Mouse (Mus musculus) liver, embryonic 14.5 days (tissue): ENCODE data around the gene Pramel6. TPM values are rescaled to one million over a fixed set of nuclear protein-coding genes. Genes with fewer than 3 reads are reported as not detected.
"Not testable (repeated sequence)": the region's sequence is repeated elsewhere in the genome, so short reads cannot be mapped to it uniquely, and the experiment has no call there.

Experiments
- ATAC-seq: fragments of 200-750 bp; cut with Nextera tagmentation; 2 replicates; pipeline ENCODE4 v1.8.0; 2017; ENCODE audit warnings: moderate number of reproducible peaks, mild to moderate bottlenecking, moderate library complexity; ENCODE audit not compliant: insufficient read depth
- DNase-seq, 3 experiments: peaks; one replicate each; pipeline ENCODE4 v3.0.0-alpha.2; 2012 to 2013; ENCODE audit warnings: low read depth in 3 of 3, low spot score in 3 of 3
- H3K27ac ChIP-seq: fragments of 300-500 bp; sonication (generic); 2 replicates; pipeline ENCODE4 v1.5.1; 2014; ENCODE audit warnings: moderate library complexity, mild to moderate bottlenecking, control low read depth, inconsistent platforms
- H3K27me3 ChIP-seq: fragments of 300-500 bp; sonication (generic); 2 replicates; pipeline ENCODE4 v1.6.1; 2014; ENCODE audit warnings: mild to moderate bottlenecking, low read length, moderate library complexity; ENCODE audit not compliant: control insufficient read depth, insufficient read depth
- H3K36me3 ChIP-seq: fragments of 300-500 bp; sonication (generic); replicated peaks from 2 replicates; pipeline ENCODE4 v1.6.1; 2014; ENCODE audit warnings: low read depth; ENCODE audit not compliant: control insufficient read depth, insufficient read depth
- H3K4me1 ChIP-seq, 2 experiments: fragments of 200-500 bp in 1 of 2; fragments of 300-500 bp in 1 of 2; sonication (generic) in 1 of 2; replicated peaks; 2 replicates each; pipeline ENCODE4 v1.6.1; 2012 to 2014; ENCODE audit warnings: antibody characterized with exemption in 1 of 2, inconsistent platforms in 1 of 2, low read length in 1 of 2; ENCODE audit not compliant: control insufficient read depth in 2 of 2, insufficient read depth in 2 of 2
- H3K4me2 ChIP-seq: fragments of 300-500 bp; sonication (generic); 2 replicates; pipeline ENCODE4 v1.6.1; 2014; ENCODE audit warnings: low read depth, mild to moderate bottlenecking, control low read depth, moderate library complexity
- H3K4me3 ChIP-seq, 2 experiments: fragments of 200-500 bp in 1 of 2; fragments of 300-500 bp in 1 of 2; sonication (generic) in 1 of 2; 2 replicates each; pipeline ENCODE4 v1.5.1; 2012 to 2014; ENCODE audit warnings: low read depth in 2 of 2, low read length in 2 of 2, mild to moderate bottlenecking in 2 of 2, control low read depth in 1 of 2, inconsistent platforms in 1 of 2, moderate library complexity in 1 of 2; ENCODE audit not compliant: insufficient read depth in 1 of 2
- H3K9ac ChIP-seq: fragments of 300-500 bp; sonication (generic); replicated peaks from 2 replicates; pipeline ENCODE4 v1.6.1; 2014; ENCODE audit warnings: mild to moderate bottlenecking, control low read depth, moderate library complexity
- H3K9me3 ChIP-seq: fragments of 300-500 bp; sonication (generic); 2 replicates; pipeline ENCODE4 v1.6.1; 2016; ENCODE audit warnings: low read length, mixed read lengths; ENCODE audit not compliant: control insufficient read depth
- CTCF ChIP-seq: IDR thresholded peaks from 2 replicates; pipeline ENCODE4 v1.5.1; 2016; ENCODE audit warnings: antibody characterized with exemption, low read depth, control low read depth
- EP300 ChIP-seq: IDR thresholded peaks from 2 replicates; pipeline ENCODE4 v1.6.1; 2016; ENCODE audit warnings: antibody characterized with exemption, low read depth
- WGBS: fragments of 180-500 bp; shearing (Covaris S2); extraction: QIAGEN DNeasy Blood & Tissue Kit; methylation state at CpG from one replicate; pipeline ENCODE4 v1.1.7; 2014; ENCODE audit not compliant: insufficient replicate concordance; 5-methylcytosine and 5-hydroxymethylcytosine counted together
- polyA plus RNA-seq, 2 experiments: library from polyadenylated mRNA; depleted of rRNA in 1 of 2; stranded (reverse) in 1 of 2; unstranded in 1 of 2; fragments of >200 nt; fragmentation: Nextera tagmentation in 1 of 2; extraction: Ambion mirVana in 1 of 2; gene quantifications; 2 replicates each; pipeline versions ENCODE4 v1.2.1 to v1.2.3; 2012 to 2014

The Pramel6 gene
- polyA plus RNA-seq, 2 experiments: not detected

DNA sequence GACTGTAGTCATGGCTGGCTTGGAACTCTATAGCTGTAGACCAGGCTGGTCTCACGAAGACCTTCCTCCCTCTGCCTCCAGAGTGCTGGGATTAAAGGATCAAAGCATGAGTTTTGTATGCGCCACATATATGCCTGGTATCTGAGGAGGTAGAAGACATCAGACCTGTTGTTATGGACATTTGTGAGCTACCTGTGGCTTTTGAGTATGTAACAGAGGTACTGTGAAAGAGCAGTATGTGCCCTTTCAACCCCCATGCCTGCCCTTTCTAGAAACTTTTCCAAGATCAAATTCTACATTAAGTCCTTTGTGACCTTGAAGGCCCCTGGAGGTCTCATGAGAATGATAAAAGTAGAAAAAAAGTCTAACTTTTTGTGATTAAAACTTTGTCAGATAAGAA, 8.7 kb downstream of the Pramel6 start:
- H3K4me1 ChIP-seq: no peaks in the 10 kb centered on the region
- no peak for DNase-seq
- no peaks in the 10 kb centered on the region for H3K27me3 ChIP-seq
- ATAC-seq: no peak
- no peaks in the 10 kb centered on the region for H3K36me3 ChIP-seq
- H3K4me2 ChIP-seq: no peak overlapping the region
- 51% methylated on average over 2 of the region's 2 CpGs for WGBS
- H3K27ac ChIP-seq: no peak overlapping the region
- H3K4me3 ChIP-seq: no peak overlapping the region
- H3K9me3 ChIP-seq: no peaks in the 10 kb centered on the region
- no peak for TF ChIP-seq CTCF
- no peak for TF ChIP-seq EP300
- no peak overlapping the region for H3K9ac ChIP-seq

DNA sequence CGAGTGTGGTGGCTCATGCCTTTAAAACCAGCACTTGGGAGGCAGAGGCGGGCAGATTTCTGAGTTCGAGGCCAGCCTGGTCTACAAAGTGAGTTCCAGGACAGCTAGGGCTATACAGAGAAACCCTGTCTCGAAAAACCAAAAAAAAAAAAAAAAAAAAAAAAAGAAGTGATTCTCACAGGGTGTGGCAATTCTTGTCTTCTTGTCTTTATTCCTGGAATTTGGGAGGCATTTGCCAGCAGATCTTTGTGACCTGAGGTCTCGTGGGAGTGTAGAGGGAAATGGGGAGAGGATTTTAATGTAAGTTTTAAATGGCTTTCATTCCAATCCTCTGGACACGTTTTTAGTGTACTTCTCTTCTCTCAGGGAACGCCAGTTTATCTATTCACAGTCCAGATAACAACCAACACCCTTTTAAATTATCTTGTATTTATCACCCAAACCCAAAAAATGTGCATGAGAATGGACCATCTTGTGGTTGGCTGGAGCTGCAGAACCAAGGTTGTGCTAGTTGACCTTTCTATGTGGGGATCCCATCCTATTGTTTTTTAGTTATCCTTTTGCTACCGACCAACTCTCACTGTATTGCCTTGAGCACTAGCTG, 9.2 kb downstream of the Pramel6 start:
- H3K4me3 ChIP-seq: no peak overlapping the region
- no peak overlapping the region for H3K27ac ChIP-seq
- no peaks in the 10 kb centered on the region for H3K4me1 ChIP-seq
- H3K9me3 ChIP-seq: no peaks in the 10 kb centered on the region
- H3K4me2 ChIP-seq: no peak overlapping the region
- H3K9ac ChIP-seq: no peak overlapping the region
- H3K36me3 ChIP-seq: no peaks in the 10 kb centered on the region
- H3K27me3 ChIP-seq: no peaks in the 10 kb centered on the region
- WGBS: 54% methylated on average over 7 of the region's 8 CpGs
- no peak for TF ChIP-seq CTCF
- no peak for TF ChIP-seq EP300
- DNase-seq: no peak
- no peak for ATAC-seq

DNA sequence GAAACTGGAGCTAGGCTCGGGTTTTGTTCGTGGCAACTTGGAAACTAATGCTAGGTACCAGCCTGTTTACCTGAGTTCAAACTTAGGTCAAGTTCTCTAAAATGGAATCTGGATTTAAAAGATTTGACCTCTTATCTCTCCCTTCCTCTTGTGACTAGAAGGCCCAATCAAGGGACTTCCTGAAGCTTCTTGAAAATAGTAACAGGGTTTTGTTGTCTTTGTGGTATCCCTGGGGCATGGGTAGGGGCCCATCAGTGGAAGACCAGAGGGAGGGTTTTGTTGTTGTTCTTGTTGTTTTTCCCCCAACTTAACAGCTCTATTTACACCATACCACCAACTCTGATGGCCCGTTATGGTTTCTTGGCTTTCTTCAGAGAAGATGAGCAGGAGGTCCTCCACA, 10.2 kb downstream of the Pramel6 start:
- no peak for TF ChIP-seq EP300
- no peak for TF ChIP-seq CTCF
- WGBS: 62% methylated on average over 3 of the region's 3 CpGs

DNA sequence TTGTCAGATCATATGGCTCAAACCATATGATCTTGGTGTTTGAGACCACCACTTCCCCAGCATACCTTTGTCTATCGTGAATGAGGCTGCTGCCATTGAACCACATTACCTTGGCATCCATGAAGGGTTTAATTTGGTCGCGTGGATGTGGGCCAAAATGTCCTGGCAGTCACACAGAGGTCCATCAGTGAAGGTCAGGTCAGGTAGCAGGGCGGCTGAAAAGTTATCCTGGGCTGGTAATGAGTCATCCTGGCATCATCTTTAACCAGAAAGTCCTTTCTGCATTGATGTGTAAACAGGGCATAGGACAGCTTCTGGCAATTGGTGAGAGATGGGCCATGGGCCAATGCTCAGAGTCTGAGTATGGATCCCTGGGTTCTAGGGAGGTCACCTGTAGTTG, 14.3 kb downstream of the Pramel6 start:
- H3K9me3 ChIP-seq: no peaks in the 10 kb centered on the region
- no peak overlapping the region for H3K9ac ChIP-seq
- TF ChIP-seq CTCF (no peak), EP300 (no peak)
- H3K4me2 ChIP-seq: no peak overlapping the region
- 62% methylated on average over 4 of the region's 4 CpGs for WGBS
- no peaks in the 10 kb centered on the region for H3K36me3 ChIP-seq
- DNase-seq (no peak), ATAC-seq (no peak)
- no peaks in the 10 kb centered on the region for H3K4me1 ChIP-seq
- no peak overlapping the region for H3K4me3 ChIP-seq
- no peaks in the 10 kb centered on the region for H3K27me3 ChIP-seq
- no peak overlapping the region for H3K27ac ChIP-seq

More for the DNA sequence above, 10.2 kb downstream of the Pramel6 start:
- ATAC-seq (no peak), DNase-seq (no peak)
- no peak overlapping the region for H3K9ac ChIP-seq
- no peaks in the 10 kb centered on the region for H3K27me3 ChIP-seq
- H3K4me3 ChIP-seq: no peak overlapping the region
- no peaks in the 10 kb centered on the region for H3K4me1 ChIP-seq
- no peak overlapping the region for H3K4me2 ChIP-seq
- no peak overlapping the region for H3K27ac ChIP-seq
- no peaks in the 10 kb centered on the region for H3K9me3 ChIP-seq
- H3K36me3 ChIP-seq: no peaks in the 10 kb centered on the region

DNA sequence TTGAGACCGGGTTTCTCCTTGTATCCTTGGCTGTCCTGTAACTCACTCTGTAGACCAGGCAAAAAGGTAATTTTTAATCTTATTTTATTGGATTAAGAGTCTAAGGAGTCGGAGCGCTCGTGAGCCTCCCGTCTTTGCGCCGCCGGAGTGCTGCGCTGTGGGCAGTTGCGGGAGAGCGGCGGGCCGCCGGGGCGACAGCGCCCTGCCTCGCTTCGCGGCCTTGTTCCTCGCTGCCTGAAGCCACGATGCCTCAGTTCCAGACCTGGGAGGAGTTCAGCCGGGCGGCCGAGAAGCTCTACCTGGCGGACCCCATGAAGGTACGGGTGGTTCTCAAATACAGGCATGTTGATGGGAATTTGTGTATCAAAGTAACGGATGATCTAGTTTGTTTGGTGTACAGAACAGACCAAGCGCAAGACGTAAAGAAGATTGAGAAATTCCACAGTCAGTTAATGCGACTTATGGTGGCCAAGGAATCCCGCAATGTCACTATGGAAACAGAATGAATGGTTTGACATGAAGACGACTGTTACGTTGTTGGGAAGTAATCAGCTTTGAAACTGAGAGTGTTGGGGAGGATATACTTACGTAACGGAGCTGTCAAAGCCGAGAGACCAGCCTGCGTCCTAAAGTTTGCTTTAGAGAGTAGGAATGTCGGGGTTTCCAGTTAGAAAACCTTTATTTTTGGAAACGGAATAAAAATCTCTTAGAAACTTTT, 19.7 kb downstream of the Pramel6 start:
- 38% methylated on average over 38 of the region's 39 CpGs for WGBS
- not testable (repeated sequence) for DNase-seq

More for the DNA sequence above, 19.7 kb downstream of the Pramel6 start:
- not testable (repeated sequence) for ATAC-seq, H3K9ac ChIP-seq, H3K27ac ChIP-seq, H3K36me3 ChIP-seq, H3K4me2 ChIP-seq, H3K9me3 ChIP-seq, H3K4me1 ChIP-seq, H3K4me3 ChIP-seq, H3K27me3 ChIP-seq
